Mouse (Mus musculus) layer of hippocampus, adult 2 months (tissue): ENCODE measurements around the gene Lrsam1. TPM values are rescaled to one million over a fixed set of nuclear protein-coding genes. Genes with fewer than 3 reads are reported as not detected.
A peak's percentile ranks its signal among the peaks of the same experiment; 100 is the strongest.

ENCODE experiments used
- DNase-seq, 2 experiments: peaks; one replicate each; pipeline ENCODE4 v3.0.0; 2022; ENCODE audit warnings: low spot score in 2 of 2
- H3K27ac ChIP-seq: fragments of 200-600 bp; 2 replicates; pipeline ENCODE4 v1.8.1; 2022
- H3K4me3 ChIP-seq: fragments of 200-600 bp; 2 replicates; pipeline ENCODE4 v1.8.1; 2022; ENCODE audit warnings: mild to moderate bottlenecking
- CTCF ChIP-seq: fragments of 200-600 bp; conservative IDR thresholded peaks from 2 replicates; pipeline ENCODE4 v1.8.1; 2022; ENCODE audit warnings: antibody characterized with exemption, mild to moderate bottlenecking, moderate library complexity
- total RNA-seq, 2 experiments: library from RNA; stranded (reverse); gene quantifications; 2 replicates each; pipeline ENCODE4 v1.2.3; 2021

Gene Lrsam1
- total RNA-seq, 2 experiments from 2014 or later: 36.8 to 37.9 TPM

DNA sequence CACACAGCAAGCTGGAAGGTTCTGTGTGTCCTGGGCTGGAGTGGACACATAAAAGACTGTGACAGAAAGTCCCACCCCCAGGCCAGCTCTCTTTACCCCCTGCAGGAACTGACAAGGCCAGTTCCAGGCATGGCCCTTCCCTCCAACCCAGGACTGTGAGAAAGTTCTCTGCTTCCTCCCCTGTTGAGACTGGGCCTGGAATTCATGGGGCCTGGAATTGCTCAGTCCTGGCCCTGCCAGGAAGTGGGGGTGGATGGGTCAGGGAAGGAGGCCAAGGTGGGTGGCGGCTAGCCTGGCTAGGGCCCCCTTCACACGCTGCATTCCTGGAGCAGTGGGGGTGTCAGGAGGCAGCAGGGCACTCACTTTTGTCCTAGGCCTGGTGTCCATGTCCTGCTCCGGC lies 46.5 kb downstream of the Lrsam1 start:
- H3K27ac ChIP-seq: peak overlapping the region; percentile 82
- DNase-seq: no peak
- no peak overlapping the region for H3K4me3 ChIP-seq
- TF ChIP-seq CTCF: no peak

DNA sequence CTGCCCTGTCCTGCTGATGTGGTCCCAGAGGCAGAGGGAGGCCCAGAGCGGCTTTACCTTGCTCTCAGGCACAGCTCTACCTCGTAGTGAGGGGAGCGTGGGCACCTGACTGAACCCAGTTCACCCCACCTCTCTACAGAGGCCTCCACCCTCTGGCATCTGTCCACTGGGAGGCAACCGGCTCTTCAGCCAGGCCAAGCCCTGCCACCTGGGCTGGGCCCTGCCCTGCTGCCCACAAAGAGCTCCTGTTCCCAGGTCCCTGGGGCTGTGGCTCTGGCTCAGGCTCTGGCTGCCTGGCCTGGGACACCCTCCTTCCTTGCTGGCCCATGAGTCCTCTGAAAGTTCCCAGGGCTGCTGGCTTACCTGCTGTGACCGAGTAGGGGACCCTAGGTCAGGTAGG lies 47.1 kb downstream of the Lrsam1 start:
- TF ChIP-seq CTCF: no peak
- H3K27ac ChIP-seq: peak overlapping the region; percentile 82
- H3K4me3 ChIP-seq: no peak overlapping the region
- no peak for DNase-seq

DNA sequence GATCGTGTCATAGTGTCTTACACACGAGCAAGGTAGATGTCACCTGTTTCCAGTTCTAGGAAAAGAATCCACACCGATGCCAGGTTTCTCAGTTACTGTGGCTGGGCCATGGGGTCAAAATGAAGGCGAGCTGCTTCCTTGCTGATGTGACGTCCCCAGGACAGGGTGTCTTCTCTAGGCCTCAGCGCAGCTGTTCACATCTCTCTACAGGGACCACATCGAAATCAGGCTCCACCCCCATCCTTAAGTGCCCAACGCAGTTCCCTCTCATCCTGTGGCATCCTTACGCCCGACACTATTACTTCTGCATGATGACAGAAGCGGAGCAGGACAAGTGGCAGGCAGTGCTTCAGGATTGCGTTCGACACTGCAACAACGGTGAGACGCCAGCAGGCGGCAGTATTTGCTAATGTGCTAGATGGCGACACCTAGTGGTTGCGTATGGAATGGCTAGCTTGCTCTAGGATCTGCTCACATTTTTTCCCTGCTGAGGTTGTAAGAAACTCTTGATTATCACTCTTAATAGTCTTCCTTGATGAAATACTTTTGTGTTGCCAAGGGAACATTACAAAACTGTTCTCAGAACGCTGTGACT lies 49.1 kb downstream of the Lrsam1 start:
- TF ChIP-seq CTCF: peak; percentile 100
- Histone ChIP-seq H3K4me3 (no peak overlapping the region), H3K27ac (no peak overlapping the region)
- peak; percentile 80 to 82 for DNase-seq

DNA sequence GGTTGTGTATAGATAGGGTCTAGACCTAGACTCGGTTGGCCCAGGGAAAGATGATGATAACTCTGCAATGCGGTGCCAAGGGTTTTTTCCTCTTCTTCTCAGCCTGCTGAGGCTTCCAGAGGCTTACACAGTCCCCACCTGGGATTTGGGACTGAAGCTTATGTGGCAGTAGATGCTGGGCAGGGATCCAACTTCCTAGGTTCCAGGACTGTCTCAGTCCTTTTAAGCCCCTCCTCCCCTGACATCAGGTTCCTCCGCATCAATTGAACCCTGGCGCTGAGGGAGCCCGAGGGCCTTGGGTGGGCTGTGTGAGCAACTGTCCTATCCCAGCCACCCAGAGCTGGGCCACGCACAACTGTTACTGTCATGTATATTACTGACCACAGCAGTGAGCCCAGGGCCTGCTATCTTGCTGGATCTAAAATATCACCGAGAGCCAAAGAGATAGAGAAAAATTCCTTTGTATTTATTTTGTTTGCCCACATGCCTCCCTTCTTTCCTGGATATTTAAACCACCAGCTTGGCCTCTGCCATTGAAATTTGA lies 49.7 kb downstream of the Lrsam1 start:
- no peak for TF ChIP-seq CTCF
- no peak overlapping the region for H3K4me3 ChIP-seq
- H3K27ac ChIP-seq: no peak overlapping the region
- no peak for DNase-seq

DNA sequence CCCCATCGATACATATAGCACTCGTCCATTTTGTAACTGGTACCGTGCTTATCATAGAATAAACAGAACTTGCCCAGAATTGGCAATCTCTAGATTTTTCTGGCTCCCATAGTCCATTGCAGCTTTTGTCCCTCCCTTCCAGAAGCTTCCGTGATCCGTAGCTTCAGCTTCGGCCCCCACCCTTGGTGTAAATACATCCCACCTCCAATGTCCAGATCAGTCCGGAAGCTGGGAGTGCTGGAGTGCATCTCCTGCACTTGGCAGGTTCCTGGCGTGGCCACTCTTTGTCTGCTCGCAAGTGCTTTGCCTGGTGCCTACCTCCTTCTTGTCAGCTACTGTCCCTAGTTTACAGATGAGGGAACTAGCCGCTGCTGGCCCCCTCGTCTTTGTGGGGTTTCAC lies 52.6 kb downstream of the Lrsam1 start:
- TF ChIP-seq CTCF: no peak
- no peak overlapping the region for H3K4me3 ChIP-seq
- no peak for DNase-seq
- H3K27ac ChIP-seq: peak overlapping the region; percentile 81

DNA sequence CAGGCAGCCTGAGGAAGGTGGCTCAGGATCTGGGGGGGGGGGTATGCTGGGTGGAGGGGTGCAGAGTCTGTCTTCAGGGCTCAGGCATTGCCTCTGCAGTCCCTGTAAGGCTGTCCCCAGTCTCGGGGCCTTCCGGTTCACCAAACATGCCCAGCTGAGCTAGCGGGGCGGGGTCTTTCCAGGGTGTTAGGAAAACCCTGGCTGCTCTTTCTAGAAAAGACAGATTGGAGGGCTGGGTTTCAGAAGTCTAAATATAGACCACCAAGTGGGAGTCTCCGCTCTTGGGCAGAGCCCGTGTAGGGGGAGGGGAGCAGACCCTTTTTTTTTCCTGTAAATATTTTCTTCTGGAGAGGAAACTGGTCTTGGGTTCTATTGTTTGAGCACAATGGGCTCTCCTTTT lies 53.1 kb downstream of the Lrsam1 start:
- Histone ChIP-seq H3K4me3 (no peak overlapping the region), H3K27ac (peak overlapping the region; percentile 81)
- DNase-seq: peak; percentile 37 to 43
- 0 out of 2 replicates have a peak, but pooled peaks have one; percentile 11 for TF ChIP-seq CTCF

DNA sequence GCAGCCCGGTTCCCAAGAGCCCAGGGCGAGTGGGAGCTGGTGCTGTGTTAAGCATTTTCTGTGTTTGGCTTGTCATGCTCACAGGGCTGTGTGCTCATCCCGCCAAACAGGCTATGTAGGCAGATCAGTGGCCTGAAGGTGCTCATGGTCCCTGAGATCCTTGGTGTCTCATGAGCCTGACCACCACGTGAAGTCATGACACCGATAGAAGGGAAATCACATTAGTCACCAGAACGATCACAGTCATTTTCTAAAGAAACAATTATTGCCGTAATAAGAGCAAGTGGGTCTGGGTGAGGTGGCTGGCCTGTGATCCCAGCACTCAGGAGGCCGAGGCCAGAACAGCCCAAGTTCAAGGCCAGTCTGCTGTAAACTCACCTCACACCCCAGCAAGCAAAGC lies 54.0 kb downstream of the Lrsam1 start:
- Histone ChIP-seq H3K4me3 (no peak overlapping the region), H3K27ac (peak overlapping the region; percentile 81)
- DNase-seq: no peak
- TF ChIP-seq CTCF: no peak

DNA sequence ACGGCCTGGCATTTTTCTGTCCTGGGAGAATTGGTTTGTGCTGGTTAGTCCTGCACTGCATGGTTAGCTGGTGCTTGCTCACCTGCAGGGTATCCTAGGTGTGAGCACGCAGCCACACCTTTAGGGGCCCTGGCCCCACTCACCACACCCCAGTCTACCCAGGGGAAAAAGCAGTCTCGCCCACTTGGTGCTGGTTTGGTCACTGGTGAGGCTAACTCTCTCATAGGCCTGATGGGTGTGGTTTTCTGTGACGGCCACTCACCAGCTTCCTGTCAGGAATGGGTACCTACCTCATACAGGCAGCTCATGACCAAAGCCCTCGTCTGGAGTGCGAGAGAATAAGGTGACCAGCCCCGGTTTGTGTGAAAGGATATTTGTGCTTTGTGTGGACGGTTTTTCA lies 56.1 kb downstream of the Lrsam1 start:
- no peak for TF ChIP-seq CTCF
- H3K4me3 ChIP-seq: no peak overlapping the region
- no peak overlapping the region for H3K27ac ChIP-seq
- no peak for DNase-seq

DNA sequence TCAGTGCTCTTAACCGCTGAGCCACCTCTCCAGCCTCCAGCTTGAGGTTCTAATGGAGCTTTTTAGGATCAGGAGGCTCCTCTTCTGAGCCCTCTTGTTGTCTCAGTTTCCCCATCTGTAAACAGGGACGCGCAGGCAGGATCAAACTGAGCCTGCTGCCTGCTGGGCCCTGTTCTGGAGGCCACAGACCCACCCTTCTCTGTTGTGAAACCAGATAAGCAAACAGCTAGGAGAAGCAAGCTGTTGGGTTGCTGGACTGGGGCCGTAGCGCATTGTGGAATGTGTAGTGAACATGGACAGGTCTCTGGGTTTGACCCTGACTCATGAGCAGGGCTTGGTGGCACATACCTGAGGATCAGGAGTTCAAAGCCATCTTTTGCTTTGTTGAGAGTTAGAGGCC lies 56.8 kb downstream of the Lrsam1 start:
- DNase-seq: no peak
- Histone ChIP-seq H3K27ac (no peak overlapping the region), H3K4me3 (no peak overlapping the region)
- no peak for TF ChIP-seq CTCF

DNA sequence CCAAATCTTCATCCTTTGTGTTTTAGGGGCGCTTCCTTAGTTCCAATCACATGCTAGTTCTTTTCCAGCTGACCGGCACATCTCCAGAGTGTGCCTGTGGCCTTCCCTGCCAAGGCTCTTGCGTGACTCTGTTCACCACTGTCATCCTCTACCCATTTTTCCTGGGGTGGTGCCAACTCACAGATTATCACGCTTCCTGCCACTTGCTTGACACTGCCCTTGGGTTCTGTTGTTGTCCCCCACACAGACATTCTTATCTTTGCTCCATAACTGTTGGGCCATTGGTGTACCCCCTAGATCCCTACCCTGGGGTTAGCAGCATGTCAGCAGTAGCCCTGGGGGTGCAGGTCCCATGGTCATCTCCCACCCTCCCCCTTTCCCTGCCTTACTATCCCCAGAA lies 57.9 kb downstream of the Lrsam1 start:
- Histone ChIP-seq H3K27ac (no peak overlapping the region), H3K4me3 (no peak overlapping the region)
- no peak for DNase-seq
- TF ChIP-seq CTCF: no peak

DNA sequence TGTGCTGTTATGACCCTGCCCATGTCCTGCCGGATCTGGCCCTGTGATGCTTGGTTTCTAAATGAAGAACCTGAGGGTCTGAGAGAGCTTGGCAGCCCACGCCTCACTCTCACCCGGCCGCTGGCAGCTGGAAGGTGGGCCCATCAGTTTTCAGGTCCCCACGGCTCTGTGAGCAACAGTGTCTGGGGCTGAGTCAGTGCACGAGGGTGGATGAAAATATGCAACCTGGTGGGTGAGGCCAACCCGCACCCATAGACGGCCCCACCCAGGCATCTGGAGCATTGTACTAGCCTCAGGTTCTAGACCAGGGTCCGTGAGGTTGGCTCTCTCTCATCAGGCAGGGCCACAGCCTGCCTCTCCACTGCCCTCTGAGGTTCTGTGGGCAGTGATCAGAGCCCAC lies 59.3 kb downstream of the Lrsam1 start:
- Histone ChIP-seq H3K27ac (no peak overlapping the region), H3K4me3 (no peak overlapping the region)
- DNase-seq: no peak
- TF ChIP-seq CTCF: no peak

DNA sequence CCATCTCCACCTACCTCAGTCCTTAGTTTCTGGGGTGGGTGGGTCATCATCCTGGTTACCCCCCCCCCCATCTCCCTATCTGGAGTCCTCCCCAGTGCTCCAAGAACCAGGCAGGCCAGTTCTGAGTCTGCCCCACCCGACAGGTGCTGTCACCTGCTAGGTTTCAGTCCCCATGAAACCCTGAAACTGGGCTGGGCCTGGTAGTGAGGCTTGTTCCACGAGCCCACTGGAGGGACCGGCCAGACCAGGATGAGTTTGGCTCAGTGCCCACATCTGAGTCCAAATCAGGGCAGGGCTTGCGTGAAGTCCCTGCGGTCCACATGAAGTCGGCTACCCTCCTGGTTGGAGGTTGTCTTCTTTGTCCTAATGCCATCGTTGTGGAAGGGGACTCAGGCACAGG lies 62.4 kb downstream of the Lrsam1 start:
- Histone ChIP-seq H3K4me3 (no peak overlapping the region), H3K27ac (no peak overlapping the region)
- DNase-seq: no peak
- TF ChIP-seq CTCF: no peak

DNA sequence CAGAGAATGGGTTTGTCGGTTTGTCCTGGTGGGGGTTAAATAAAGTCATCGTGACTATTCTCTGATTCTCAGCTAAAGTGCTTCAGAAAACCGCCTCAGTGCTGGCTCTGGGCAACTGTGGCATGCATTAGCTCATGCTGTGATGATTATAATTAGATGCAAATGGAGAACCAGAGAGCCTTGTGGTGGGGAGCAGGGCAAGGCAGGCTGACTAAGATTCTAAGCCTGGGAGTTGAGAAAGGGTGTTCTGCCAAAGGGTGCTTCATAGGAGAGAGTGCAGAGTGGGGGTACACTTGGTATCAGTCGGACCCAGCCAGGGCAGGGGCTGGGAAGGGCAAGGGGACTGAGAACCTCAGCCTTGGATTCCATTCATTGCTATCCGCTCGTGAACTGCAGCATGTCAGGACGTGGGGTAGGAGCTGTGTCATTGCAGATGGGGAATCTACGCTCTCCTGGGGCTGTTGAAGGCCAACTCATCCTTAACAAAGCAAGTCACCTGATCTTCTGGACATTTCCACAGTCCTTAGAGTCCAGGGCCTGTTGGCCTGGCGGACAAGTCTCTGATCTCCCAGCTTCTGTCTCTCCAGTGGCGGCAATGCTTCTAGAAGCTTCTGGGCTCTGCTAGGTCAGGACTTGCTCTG lies 64.8 kb downstream of the Lrsam1 start:
- H3K4me3 ChIP-seq: no peak overlapping the region
- H3K27ac ChIP-seq: peak overlapping the region; percentile 90
- TF ChIP-seq CTCF: no peak
- DNase-seq: peak in 1 of 2 experiments; percentile 40

DNA sequence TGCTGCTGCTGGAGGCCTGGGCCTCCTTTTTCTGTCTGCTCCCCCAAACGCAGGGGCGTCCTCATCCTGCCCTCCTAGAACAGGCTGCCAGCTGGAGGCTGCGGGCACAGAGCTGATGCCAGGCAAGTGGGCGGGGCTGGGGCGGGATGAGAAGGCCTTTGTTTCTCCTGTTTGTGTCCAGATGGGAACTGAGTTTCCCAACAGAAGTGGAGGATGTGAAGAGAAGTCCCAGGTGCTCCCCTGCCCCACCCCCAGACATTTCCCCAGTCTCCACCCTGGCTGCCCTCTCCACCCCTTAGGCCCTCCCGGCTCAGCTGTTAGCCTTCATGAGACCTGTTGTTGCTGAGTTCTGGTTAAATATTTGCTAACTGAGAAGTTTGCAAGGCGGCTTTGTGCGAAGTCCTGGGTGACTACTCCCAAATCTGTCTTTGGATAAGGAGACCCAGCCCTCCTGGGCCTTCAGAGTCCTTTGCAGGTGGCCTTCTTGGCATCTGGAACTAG lies 65.8 kb downstream of the Lrsam1 start:
- TF ChIP-seq CTCF: no peak
- Histone ChIP-seq H3K27ac (peak overlapping the region; percentile 90), H3K4me3 (no peak overlapping the region; the same call in 1 of the 2 replicates)
- DNase-seq: peak in 1 of 2 experiments; percentile 43
